Mouse (Mus musculus): ENCODE data around the gene Apeh.
A peak's percentile ranks its signal among the peaks of the same experiment; 100 is the strongest.
"Not testable (repeated sequence)": the region's sequence is repeated elsewhere in the genome, so short reads cannot be mapped to it uniquely, and the experiment has no call there.

Gene Apeh

GRCm38 (mm10) chr9:108094184-108094941 lies at the start of gene Apeh:
Gene Apeh (minus strand): TSS chr9:108094606.
- peak; percentile 71 for DNase-seq (ENCODE audit: low read depth, low spot score)

GRCm38 (mm10) chr9:108143470-108143869 lies 49.1 kb upstream of the Apeh start:
- DNase-seq (ENCODE audit: low read depth, low spot score) = no peak

GRCm38 (mm10) chr9:108141387-108141786 lies 47.0 kb upstream of the Apeh start:
- DNase-seq (ENCODE audit: low read depth, low spot score) = no peak

GRCm38 (mm10) chr9:108139963-108140695 lies 45.7 kb upstream of the Apeh start:
- DNase-seq (ENCODE audit: low read depth, low spot score) = no peak

- no peak for DNase-seq (ENCODE audit: low read depth, low spot score)
Measured at GRCm38 (mm10) chr9:108139169-108139962, 45.0 kb upstream of the Apeh start.

- DNase-seq (ENCODE audit: low read depth, low spot score) = no peak
Measured at GRCm38 (mm10) chr9:108138118-108138517, 43.7 kb upstream of the Apeh start.

- DNase-seq (ENCODE audit: low read depth, low spot score) = no peak
Measured at GRCm38 (mm10) chr9:108137523-108137922, 43.1 kb upstream of the Apeh start.

GRCm38 (mm10) chr9:108136930-108137462 lies 42.6 kb upstream of the Apeh start:
- DNase-seq (ENCODE audit: low read depth, low spot score) = no peak

- DNase-seq (ENCODE audit: low read depth, low spot score) = no peak
Measured at GRCm38 (mm10) chr9:108136225-108136624, 41.8 kb upstream of the Apeh start.

GRCm38 (mm10) chr9:108135679-108136078 lies 41.3 kb upstream of the Apeh start:
- DNase-seq (ENCODE audit: low read depth, low spot score) = not testable (repeated sequence)

GRCm38 (mm10) chr9:108133478-108133877 lies 39.1 kb upstream of the Apeh start:
- no peak for DNase-seq (ENCODE audit: low read depth, low spot score)

GRCm38 (mm10) chr9:108132373-108132772 lies 38.0 kb upstream of the Apeh start:
- DNase-seq (ENCODE audit: low read depth, low spot score) = no peak

GRCm38 (mm10) chr9:108131502-108131901 lies 37.1 kb upstream of the Apeh start:
- no peak for DNase-seq (ENCODE audit: low read depth, low spot score)

- no peak for DNase-seq (ENCODE audit: low read depth, low spot score)
Measured at GRCm38 (mm10) chr9:108129042-108129948, 34.9 kb upstream of the Apeh start.

- DNase-seq (ENCODE audit: low read depth, low spot score) = no peak
Measured at GRCm38 (mm10) chr9:108128248-108128647, 33.8 kb upstream of the Apeh start.

- DNase-seq (ENCODE audit: low read depth, low spot score) = no peak
Measured at GRCm38 (mm10) chr9:108126436-108127180, 32.2 kb upstream of the Apeh start.

- no peak for DNase-seq (ENCODE audit: low read depth, low spot score)
Measured at GRCm38 (mm10) chr9:108125731-108126130, 31.3 kb upstream of the Apeh start.

- DNase-seq (ENCODE audit: low read depth, low spot score) = no peak
Measured at GRCm38 (mm10) chr9:108123916-108124315, 29.5 kb upstream of the Apeh start.

GRCm38 (mm10) chr9:108121170-108121969 lies 27.0 kb upstream of the Apeh start:
- DNase-seq (ENCODE audit: low read depth, low spot score) = no peak

Data from brain, embryonic 18.5 days (tissue).